Mouse (Mus musculus) skeletal muscle tissue, adult 2 months (tissue): ENCODE data around the gene Car10.

Source experiments
- DNase-seq: peaks from one replicate; pipeline ENCODE4 v3.0.0-alpha.2; 2012; ENCODE audit warnings: low read depth, low spot score

The Car10 gene

DNA sequence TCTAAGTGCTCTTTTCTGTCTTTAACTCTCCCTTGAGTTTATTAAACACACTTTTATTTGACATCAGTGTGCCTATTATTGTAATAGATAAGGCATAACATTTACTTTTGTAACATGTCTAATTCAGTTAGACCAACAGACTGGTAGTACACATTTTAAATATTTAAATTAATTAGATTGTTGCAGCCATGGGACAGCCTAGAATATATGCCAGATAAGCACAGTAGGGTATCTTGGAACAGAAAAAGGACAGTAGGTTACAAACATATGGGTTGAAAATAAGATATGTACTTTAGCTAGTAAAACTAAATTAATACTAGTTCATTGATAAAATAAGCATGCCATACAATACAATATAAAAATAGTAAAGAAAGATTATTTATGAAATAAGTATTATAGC, 74.6 kb downstream of the Car10 start:
- DNase-seq = no peak

DNA sequence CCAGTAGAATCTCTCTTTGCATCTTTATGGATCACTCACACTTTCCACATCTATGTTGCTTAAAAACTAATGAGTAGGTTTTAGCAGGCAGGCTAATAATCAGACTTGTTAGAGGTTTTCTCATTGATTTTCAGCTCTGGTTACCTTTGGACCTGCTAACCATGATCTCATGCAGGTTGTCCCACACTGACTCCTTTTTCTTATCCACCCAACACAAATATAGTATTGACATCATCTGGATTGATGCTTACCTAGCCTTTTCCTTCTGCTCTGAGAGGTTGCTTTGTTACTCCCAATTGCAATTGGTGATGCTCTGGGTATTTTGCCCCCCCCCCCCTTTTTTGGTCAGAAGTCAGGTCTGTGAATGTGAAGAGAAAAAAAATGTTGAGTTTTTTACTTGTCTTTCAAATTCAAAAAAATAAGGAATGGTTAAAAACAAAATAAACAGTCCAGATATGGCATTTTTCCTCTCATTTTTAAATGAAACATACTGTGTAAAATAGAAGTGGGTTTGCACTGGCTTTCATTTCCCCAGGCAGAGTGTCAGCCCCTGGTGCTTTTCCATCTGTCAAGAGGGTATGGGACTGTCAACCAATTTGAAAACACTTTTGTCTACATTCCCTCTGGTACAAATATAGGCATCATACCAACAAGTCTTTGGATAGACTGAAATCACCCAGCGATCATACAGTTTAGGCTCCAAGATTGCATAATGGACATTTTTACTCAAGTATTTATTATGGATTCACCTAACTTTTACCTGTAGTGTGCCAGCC, 75.9 kb downstream of the Car10 start:
- DNase-seq = no peak

DNA sequence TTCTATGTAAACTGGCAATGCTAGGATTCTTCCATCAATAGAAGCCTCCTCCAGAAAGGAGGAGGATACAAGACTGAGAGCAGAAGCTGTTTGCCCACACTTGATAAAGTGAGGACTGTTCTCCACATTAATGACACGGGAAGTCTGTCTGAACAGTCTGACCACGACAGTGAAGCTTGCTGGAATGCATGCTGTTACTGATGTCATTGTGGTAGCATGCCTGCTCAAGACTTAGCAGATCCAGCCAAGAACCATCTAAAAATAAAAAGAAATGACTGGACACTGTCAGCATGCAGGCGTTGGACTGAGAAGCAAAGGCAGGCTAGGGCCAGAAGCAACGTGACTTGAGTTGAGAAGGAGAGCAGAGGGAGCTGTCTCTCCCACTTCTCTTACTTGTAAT, 87.6 kb downstream of the Car10 start:
- DNase-seq = peak; percentile 24

DNA sequence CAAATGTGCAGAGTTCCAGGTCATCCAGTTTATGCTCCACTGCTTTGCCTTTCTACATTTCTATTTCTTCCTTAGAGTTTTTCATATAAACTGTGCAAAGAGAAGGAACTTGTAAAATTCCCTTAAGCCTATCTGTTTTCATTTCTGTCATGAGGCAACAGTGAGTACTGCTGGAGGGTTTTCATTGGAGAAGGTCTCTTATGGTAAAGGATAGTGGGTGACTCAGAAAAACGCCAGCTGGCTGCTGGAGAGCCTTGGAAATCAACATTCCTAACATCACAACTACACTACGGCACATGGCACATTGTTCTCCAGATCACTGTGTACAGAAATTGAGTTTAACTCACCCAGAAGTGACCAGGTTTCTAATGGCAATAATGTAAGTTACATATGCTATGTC, 88.3 kb downstream of the Car10 start:
- DNase-seq = no peak

DNA sequence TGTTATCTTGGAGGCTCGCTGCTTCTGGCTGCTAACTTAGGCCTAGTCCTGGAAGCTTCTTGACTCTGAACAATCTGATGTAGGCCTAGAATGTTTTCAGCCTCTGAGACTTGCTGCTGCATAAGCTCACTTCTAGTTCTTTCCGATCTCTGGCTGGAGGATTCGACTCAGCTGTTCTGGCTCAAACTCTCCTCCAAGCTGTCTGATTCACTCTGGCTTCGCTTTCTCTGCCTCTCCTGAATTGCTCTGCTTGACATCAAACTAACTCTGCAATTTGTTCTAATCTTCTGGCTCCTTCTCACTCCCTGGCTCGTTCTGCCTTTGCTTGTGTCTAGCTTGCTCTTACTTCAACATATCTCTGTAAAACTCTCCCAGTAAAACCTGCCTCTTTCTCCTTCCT, 90.8 kb downstream of the Car10 start:
- DNase-seq = peak; percentile 21

DNA sequence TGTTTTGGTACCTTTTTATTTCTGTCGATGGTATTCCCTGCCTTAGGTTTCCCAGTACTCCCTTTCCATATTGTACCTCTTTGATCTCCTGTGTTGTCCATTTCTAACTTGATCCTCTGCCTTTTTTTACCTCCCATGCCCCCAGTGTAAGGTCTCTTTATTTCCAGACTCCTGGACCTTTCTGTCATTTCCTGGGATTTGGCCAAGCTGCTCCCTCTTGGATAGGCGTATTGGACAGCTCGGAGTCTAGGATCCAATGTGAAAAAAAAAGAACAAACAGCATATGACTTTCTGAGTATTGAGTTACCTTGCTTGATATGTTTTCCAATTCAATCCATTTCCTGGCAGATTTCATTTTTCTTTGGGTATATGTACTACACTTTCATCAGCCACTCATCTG, 102.2 kb downstream of the Car10 start:
- DNase-seq = no peak

DNA sequence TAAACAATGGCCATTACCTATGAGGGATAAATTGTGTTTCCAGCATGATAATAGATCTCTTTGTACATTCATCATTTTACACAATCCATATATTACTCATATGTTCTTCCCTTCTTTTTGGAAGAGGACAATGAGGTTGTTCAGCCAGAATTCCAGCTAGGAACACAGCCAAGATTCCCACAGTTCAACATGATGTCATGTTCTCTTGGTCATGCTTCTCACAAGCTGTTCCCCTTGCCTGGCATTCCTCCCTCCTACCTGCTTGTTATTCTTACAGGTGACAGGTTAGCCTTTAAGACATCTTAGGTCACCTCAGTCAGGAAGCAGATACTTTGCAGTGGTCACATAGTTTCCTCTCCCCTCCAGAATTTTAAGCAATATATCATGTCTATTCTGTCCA, 119.6 kb downstream of the Car10 start:
- DNase-seq = no peak

DNA sequence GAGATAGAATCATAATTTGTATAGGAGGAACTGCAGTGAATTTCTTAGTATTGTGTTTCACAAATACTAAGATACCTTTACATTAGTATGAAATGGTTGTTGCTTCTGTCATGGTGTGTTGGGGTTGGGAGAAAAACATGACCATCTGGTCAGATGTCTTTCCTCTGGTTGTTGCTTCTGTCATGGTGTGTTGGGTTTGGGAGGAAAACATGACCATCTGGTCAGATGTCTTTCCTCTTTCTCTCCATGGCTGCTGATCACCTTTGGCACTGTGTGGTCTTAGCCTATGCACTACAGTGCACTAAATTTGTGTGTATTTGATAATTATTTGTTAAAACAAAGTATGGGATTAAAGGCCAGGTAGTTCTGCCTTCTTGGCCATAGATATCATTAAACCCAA, 132.2 kb downstream of the Car10 start:
- DNase-seq = no peak

DNA sequence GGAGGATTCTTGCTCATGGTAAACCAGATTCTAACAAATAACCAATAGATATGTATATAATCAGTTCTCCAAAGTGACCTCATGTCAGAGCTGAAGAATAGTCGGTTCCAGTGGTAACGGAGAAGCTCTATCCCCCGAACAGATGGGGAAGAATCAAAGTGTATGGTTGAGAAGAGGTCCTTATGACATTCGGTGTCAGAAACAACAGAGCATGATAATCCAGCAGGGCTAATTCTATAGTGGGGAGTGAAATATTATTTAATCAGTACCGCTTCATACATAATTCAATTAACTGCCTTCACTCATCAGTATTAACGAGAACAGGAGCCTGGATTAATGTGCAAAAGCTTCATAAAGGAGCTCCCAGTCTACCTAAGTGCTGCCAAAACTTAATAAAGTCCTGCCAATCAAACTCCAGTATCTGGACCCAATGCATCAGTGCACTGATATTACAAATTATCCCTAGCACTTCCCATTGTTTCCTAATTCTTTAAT, 152.0 kb downstream of the Car10 start:
- no peak for DNase-seq

DNA sequence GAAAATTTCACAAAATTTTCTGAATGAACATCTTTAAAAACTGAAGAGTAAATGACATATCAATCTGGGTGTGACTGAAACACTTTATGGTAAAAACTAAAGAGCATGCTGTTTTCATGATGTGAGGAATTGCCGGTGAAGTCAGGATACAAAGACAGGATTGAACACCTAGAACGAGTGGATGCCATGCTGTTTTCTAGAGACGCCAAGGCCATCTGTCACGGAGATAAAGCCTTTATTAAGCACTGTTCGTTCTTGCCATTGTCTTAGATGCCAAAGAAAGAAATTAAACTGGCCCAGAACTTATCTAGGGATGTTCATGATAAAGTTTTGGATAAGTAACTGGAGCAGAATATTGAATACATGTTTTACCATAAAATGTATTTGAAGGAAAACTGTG, 153.9 kb downstream of the Car10 start:
- no peak for DNase-seq

DNA sequence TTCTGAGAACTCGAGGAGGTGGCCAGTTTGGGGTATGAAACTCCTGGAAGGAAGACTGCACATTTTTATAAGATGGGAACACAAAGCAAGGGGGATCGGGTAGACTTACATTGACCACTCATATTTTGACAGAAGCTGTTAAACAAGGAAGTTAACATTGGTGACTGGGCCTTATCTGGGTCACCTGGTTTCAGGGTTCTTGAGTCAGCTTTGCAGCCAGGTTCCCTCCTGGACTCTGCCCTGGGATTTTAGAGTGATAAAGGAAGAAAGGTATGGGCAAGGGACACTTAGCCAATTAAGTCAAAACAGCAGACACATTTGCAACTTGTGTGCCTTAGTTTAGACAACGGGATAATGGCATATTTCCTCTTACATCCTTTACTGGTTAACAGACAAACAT, 166.2 kb downstream of the Car10 start:
- DNase-seq = no peak

DNA sequence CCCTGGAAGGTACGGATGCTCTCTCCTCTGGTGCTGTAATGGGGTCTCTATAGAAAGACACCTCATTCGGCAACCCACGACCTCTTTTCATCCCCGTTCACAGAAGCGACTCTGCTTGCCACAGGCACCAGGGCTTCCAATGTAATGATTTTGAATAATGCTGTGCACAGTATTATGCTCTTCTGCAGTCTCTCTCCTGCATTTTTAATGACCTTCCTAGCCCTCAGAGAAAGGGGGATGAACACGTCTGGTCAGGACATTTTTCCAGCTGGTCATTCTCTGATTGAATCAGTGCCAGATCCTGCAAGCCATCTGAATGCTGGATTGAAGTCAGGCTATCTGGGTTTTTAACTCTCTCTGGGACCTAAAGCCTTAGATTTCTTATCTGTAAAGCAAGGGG, 174.2 kb downstream of the Car10 start:
- DNase-seq = no peak

DNA sequence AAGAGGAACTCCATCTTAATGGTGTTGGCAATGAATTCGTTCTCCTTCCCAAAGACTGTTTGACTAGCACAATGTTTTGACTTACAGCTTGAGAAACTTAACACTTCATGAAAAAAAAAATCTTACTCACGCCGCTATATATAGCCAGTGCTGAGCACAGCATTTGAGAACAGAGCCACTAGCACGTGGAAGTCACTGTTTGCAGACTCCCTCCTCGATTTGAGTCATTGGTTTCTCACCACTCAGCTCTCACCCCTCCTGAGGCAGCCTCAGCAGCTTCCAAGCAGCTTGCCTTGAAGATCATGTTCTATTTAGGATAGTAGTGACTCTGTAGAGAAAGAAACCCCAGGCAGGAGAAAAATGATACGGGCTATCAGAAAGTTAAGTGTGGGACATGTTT, 176.1 kb downstream of the Car10 start:
- DNase-seq = no peak

DNA sequence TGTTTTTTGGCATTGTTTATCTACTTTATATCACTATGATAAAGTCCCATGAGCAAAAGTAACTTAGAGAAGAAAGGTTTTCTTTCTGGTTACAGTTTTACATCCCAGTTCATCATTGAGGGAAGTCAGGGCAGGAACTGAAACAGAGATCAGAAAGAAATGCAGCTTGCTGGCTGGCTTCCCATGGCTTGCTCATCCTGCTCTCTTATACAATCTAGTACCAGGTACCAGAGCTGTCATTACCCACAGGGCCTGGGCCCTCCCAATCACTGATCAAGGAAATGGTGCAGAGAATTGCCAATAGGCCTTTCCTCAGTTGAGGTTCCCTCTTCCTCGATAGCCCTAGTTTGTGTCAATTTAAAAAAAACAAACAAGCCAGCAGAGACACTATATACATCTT, 195.8 kb downstream of the Car10 start:
- no peak for DNase-seq

DNA sequence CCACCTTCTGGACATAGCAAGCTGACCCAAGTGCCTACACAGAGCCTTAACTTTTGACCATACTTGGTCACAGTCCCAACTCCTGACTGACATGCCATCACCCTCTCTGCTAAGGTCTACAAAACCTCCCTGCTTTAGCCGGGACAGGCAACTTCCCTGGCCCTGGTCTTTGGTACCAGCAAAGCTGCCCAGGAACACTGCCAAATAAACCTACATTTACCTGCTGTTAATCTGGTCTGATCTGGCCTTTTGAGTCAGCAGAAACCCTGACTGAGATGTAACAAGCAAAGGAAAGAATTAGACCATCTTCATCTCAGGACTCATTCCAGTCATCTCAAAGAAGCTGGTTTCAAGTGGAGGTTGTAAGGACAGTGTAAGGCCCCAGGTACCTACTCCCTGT, 212.2 kb downstream of the Car10 start:
- DNase-seq = no peak

DNA sequence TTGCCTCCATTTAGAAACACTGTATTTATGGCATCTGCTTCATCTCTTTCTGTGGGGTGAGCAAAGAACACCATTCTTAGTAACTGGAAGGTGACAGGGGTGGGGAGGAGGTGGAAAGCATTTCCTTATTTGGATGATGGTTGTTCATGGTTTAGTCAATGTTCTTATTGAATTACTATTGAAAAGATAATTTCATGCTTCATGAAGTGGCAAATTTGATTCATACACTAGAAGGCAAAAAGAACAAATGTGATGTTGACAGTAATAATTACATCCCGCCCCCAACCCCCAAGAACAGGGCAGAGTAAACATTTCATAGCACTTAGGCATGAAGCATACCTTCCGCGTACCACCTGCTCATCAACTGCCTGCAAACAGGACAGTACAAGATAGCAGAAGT, 239.9 kb downstream of the Car10 start:
- no peak for DNase-seq

DNA sequence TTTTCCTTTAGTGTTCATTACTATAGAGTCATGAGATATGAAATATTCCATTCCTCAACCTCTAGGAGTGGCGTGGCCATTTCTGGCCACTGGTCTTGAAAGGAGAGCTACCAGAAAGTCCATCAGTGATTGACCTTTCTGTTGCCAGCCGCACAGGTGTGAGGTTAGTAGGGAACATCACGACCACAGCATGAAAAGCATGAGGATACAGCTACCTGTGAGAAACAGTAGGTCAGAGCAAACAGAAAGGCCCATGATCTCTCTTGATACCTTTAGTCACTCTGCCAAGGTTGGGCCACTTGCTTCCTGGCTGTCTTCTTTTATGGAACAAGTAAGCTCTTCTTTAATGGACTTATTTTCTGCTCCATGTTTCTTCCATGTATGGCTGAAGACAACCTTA, 246.1 kb downstream of the Car10 start:
- no peak for DNase-seq

DNA sequence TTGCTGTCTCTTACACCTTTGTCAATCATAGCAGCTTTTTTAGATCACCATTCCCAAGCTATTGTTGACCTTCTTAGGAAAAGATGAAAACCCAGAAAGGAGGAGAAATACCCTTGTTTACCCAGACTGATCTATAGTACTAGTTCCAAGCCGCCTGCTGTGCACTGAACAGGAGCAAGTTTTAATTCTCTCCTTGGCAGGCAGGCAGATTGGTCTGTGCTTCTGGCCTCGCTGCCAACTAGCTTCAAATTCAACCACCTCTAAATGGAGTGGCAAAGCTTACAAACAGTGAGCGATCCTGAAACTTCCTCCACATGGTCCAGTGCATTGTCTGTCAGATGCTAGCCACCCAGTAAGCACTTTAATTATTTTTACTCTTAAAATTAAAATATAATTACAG, 247.0 kb downstream of the Car10 start:
- DNase-seq = no peak

DNA sequence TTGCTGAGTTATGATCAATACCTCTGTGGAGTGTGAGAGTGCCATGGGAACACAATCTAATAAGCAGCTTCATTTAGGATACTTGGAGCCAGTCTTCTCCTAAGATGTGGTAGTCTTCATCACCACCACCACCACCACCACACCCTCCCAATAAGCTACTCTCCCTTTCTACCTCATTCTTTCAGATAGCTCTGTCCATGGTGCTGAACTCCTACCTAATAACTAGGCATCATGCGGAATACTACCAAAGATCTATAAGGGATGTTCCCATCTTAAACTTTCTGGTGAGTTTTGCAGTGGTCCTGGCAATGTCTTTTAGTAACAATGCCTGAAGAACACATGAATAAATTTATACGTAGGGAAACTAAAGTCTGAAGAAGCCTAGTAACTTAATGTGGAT, 263.7 kb downstream of the Car10 start:
- DNase-seq = no peak

DNA sequence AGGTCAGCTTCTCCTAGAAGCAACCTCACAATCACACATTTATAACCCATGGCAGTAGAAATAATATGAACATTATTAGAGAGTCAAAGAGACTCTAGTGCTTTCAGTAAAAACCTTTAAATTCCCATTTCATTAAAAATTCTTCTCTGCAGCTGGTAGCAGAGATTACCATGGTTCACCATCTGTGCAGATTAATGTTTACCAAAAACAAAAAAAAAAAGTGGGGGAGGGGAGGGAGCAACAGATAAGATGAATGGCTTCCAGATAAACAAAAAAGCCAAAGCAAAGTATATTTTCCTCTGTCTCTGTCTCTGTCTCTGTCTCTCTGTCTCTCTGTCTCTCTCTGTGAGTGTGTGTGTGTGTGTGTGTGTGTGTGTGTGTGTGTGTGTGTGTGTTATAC, 266.3 kb downstream of the Car10 start:
- no peak for DNase-seq

DNA sequence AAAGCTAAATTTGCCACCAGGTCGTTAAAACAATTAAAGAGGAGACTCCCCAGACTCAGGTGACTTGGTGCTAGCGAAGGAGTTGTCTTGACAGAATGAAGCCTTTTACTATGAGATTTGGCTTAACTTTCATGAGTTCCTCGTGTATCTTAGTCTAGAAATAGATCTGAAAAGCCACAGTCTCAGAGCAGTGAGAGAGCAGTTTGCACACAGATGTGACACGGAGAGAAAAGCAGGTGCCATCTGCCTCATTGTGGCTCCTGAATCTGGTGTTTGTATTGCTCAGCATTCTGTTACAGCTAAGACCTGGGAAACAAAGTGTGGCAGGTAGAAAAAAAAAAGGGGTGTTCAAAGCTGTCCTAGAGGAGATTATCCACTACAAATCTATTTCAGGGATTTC, 269.4 kb downstream of the Car10 start:
- DNase-seq = no peak

DNA sequence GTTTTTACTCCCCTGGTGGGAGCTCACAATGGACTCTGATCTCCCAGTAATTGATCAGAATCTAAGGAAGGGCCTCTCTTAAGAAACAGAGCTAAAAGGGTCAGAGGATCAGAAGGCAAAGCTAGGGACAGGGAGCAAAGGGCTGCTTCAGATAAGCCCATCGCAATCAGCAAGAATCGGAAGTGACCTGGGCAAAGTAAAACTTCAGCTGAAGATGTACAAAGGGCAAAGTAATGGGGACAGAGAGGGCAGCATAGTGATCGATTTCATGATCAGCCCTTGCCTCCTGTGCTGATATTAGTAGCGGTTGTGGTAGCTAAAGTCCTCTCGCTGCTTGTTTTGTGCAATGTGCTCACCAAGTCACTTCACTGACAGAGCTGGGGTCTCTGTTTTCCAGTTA, 269.9 kb downstream of the Car10 start:
- no peak for DNase-seq

DNA sequence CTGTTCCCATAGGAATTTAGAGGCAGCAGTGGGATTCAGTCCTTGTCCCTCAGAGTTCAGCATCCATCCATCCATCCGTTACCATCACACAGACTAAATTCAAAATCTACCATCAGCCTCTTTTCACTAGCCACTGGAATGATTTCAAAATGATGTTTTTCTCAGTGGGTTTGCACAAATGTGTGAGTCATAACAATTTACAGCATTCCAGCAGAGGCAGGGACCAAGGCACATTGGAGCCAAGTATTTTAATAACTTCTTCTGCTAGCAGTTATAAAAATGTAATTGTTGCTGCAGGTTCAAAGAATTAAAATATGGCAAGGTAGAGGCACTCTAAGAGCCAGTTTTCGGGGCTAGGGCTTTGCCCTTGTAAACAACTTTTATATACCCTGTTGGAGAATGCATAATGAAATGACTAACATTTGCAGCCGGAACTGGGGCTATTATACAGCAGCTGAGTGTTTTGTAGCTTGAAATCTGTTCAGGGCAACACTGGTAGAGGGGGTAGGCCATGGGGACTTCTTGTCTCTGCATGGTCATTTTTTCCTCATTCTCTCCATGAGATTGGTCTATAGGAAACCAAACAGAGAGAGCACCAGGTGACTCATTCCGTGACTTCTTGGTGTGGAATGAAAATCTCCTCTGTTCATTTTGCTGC, 276.0 kb downstream of the Car10 start:
- DNase-seq = no peak

DNA sequence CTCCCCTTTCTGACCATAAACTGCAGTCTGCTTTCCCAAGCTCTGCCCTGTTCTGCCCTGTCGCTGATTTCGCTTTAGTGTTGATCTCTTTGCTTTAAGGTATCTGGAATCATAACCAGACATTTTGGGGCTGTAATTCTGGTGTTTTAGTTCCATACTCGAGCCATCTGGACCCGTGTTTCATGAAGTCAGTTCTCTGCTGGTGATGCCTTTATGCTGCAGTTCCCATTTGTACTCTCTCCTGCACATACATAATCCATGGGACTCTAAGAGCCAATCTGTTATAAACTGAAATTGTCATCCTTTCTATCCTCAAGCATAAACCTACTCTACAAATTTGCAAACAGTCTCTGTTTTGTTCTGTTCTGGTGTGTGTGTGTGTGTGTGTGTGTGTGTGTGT, 293.3 kb downstream of the Car10 start:
- no peak for DNase-seq
